8 mouse cellular contexts compared by ENCODE assay signal in genomic region chr13:40748785-40749602, GRCm38 (mm10). TPM values are rescaled to one million over a fixed set of nuclear protein-coding genes. Genes with fewer than 3 reads are reported as not detected.
DNase-seq lines count a peak whose midpoint lies in the region; ATAC-seq and TF ChIP-seq lines count a peak whose summit lies in the region.

No protein-coding gene starts in this region.

- peak overlapping the region; percentile 37; the same call in 1 of the 2 replicates for H3K4me2 ChIP-seq in hindbrain, embryonic 13.5 days
- H3K4me2 ChIP-seq in midbrain, embryonic 11.5 days, result no peak overlapping the region

- peak; percentile 64 for TF ChIP-seq CTCF in layer of hippocampus, adult 2 months (conservative IDR thresholded peaks at IDR 0.05)

- H3K9me3 ChIP-seq in hindbrain, embryonic 13.5 days, result peaks cover 5% of the 10 kb centered on the region; the same call in 1 of the 2 replicates
- no peaks in the 10 kb centered on the region; the same call in 1 of the 2 replicates for H3K9me3 ChIP-seq in midbrain, embryonic 11.5 days (ENCODE audit: control insufficient read depth, low read length)

- H3K4me3 ChIP-seq in layer of hippocampus, adult 2 months, result no peak overlapping the region
- H3K4me3 ChIP-seq in hindbrain, embryonic 13.5 days, result no peak overlapping the region
- no peak overlapping the region for H3K4me3 ChIP-seq in midbrain, embryonic 11.5 days (ENCODE audit: low read depth, low read length)

- no peak overlapping the region for H3K27ac ChIP-seq in layer of hippocampus, adult 2 months
- no peak overlapping the region for H3K27ac ChIP-seq in hindbrain, embryonic 13.5 days
- no peak overlapping the region for H3K27ac ChIP-seq in midbrain, embryonic 11.5 days (ENCODE audit: low read depth, low read length)

- H3K9ac ChIP-seq in hindbrain, embryonic 13.5 days, result no peak overlapping the region
- no peak overlapping the region for H3K9ac ChIP-seq in midbrain, embryonic 11.5 days (ENCODE audit: low read length)

- H3K36me3 ChIP-seq in hindbrain, embryonic 13.5 days, result no peaks in the 10 kb centered on the region
- no peaks in the 10 kb centered on the region for H3K36me3 ChIP-seq in midbrain, embryonic 11.5 days (ENCODE audit: control insufficient read depth, insufficient read depth, low read length)

- peaks cover 62% of the 10 kb centered on the region for H3K27me3 ChIP-seq in hindbrain, embryonic 13.5 days
- peaks cover 40% of the 10 kb centered on the region for H3K27me3 ChIP-seq in midbrain, embryonic 11.5 days (ENCODE audit: control insufficient read depth, insufficient read depth, low read length)

- peak; percentile 43; the same call in 1 of the 2 replicates for ATAC-seq in hindbrain, embryonic 13.5 days (ENCODE audit: low FRiP score)
- peak; percentile 9; the same call in 1 of the 2 replicates for ATAC-seq in midbrain, embryonic 11.5 days (ENCODE audit: low FRiP score)

- 16% methylated on average over 19 of the region's 19 CpGs for WGBS in hindbrain, embryonic 13.5 days
- WGBS in midbrain, embryonic 11.5 days, result 15% methylated on average over 19 of the region's 19 CpGs

- peak in 1 of 2 experiments; percentile 40 for DNase-seq in layer of hippocampus, adult 2 months (ENCODE audit: low spot score in 2 of 2)
- DNase-seq in layer of hippocampus, adult 9-10 months (ENCODE audit: low spot score), result no peak
- DNase-seq in embryo, embryonic 11 days, result peak; percentile 68
- DNase-seq in midbrain, embryonic 11.5 days (ENCODE audit: low spot score, missing footprints), result peak; percentile 90
- DNase-seq in thymus, postnatal 36 days, result no peak
- DNase-seq in cerebellum, adult 9-11 months, result no peak
- DNase-seq in layer of hippocampus, adult 9-11 months, result no peak

- H3K4me1 ChIP-seq in hindbrain, embryonic 13.5 days (replicated peaks), result peaks cover 7% of the 10 kb centered on the region
- H3K4me1 ChIP-seq in midbrain, embryonic 11.5 days (ENCODE audit: control insufficient read depth, insufficient read depth, low read length), result no peaks in the 10 kb centered on the region

RNA-seq across cellular contexts. Expression of gene Tfap2a, which starts 10.8 kb away (rescaled TPM):
- total RNA-seq in layer of hippocampus, adult 2 months (2021), result under 1 TPM; 0.23 to 0.47 TPM
- polyA plus RNA-seq in hindbrain, embryonic 13.5 days (2015; fragmentation: Nextera tagmentation; extraction: Ambion mirVana), result 14.2 and 22.9 TPM in 2 replicates
- 3.0 and 4.7 TPM in 2 replicates for polyA plus RNA-seq in midbrain, embryonic 11.5 days (2014; fragmentation: Nextera tagmentation; extraction: Ambion mirVana)

Comparison
In these comparisons a context has a peak if more than half of its experiments do, and no peak if none do; other contexts are left out.
1. DNase-seq: peak in embryo, embryonic 11 days (single experiment) and midbrain, embryonic 11.5 days (single experiment); none in layer of hippocampus, adult 9-10 months (single experiment), thymus, postnatal 36 days (0 of 2), cerebellum, adult 9-11 months (single experiment) and layer of hippocampus, adult 9-11 months (single experiment).